Mouse (Mus musculus) heart, embryonic 14.5 days (tissue): ENCODE results near the gene Tbx3. TPM values are rescaled to one million over a fixed set of nuclear protein-coding genes. Genes with fewer than 3 reads are reported as not detected.

Source experiments
- ATAC-seq: fragments of 200-750 bp; cut with Nextera tagmentation; 2 replicates; pipeline ENCODE4 v1.8.0; 2017; ENCODE audit warnings: low read depth, moderate TSS enrichment; ENCODE audit not compliant: insufficient number of reproducible peaks, insufficient read depth, low FRiP score
- H3K27ac ChIP-seq, 2 experiments: fragments of 200-500 bp in 1 of 2; fragments of 300-500 bp in 1 of 2; sonication (generic) in 1 of 2; replicated peaks in 1 of 2; 2 replicates each; pipeline ENCODE4 v1.5.1; 2012 to 2014; ENCODE audit warnings: low read depth in 2 of 2, low read length in 2 of 2, control low read depth in 1 of 2, mild to moderate bottlenecking in 1 of 2, mixed read lengths in 1 of 2; ENCODE audit not compliant: control insufficient read depth in 1 of 2, insufficient read depth in 1 of 2
- H3K27me3 ChIP-seq: fragments of 300-500 bp; sonication (generic); 2 replicates; pipeline ENCODE4 v1.6.1; 2014; ENCODE audit warnings: mild to moderate bottlenecking, low read length, control low read depth; ENCODE audit not compliant: control insufficient read depth, insufficient read depth
- H3K36me3 ChIP-seq: fragments of 300-500 bp; sonication (generic); 2 replicates; pipeline ENCODE4 v1.6.1; 2014; ENCODE audit warnings: mild to moderate bottlenecking, control low read depth, low read length, mixed read lengths; ENCODE audit not compliant: control insufficient read depth, insufficient read depth
- H3K4me1 ChIP-seq, 2 experiments: fragments of 200-500 bp in 1 of 2; fragments of 300-500 bp in 1 of 2; sonication (generic) in 1 of 2; 2 replicates each; pipeline ENCODE4 v1.6.1; 2012 to 2014; ENCODE audit warnings: low read length in 2 of 2, control low read depth in 1 of 2, mixed read lengths in 1 of 2; ENCODE audit not compliant: control insufficient read depth in 2 of 2, insufficient read depth in 2 of 2
- H3K4me2 ChIP-seq: fragments of 300-500 bp; sonication (generic); 2 replicates; pipeline ENCODE4 v1.6.1; 2014; ENCODE audit warnings: mild to moderate bottlenecking, low read length
- H3K4me3 ChIP-seq, 2 experiments: fragments of 200-500 bp in 1 of 2; fragments of 300-500 bp in 1 of 2; sonication (generic) in 1 of 2; 2 replicates each; pipeline ENCODE4 v1.5.1; 2012 to 2014; ENCODE audit warnings: low read length in 2 of 2, mild to moderate bottlenecking in 2 of 2, control low read depth in 1 of 2, low read depth in 1 of 2, moderate library complexity in 1 of 2; ENCODE audit not compliant: control insufficient read depth in 1 of 2, insufficient read depth in 1 of 2
- H3K9ac ChIP-seq: fragments of 300-500 bp; sonication (generic); 2 replicates; pipeline ENCODE4 v1.6.1; 2014; ENCODE audit warnings: mild to moderate bottlenecking, low read length
- H3K9me3 ChIP-seq: fragments of 300-500 bp; sonication (generic); 2 replicates; pipeline ENCODE4 v1.6.1; 2016; ENCODE audit warnings: low read length, control low read depth; ENCODE audit not compliant: control insufficient read depth
- WGBS: fragments of 180-500 bp; shearing (Covaris S2); extraction: QIAGEN DNeasy Blood & Tissue Kit; methylation state at CpG from one replicate; pipeline ENCODE4 v1.1.7; 2014; 5-methylcytosine and 5-hydroxymethylcytosine counted together
- polyA plus RNA-seq: library from polyadenylated mRNA; unstranded; fragments of >200 nt; fragmentation: Nextera tagmentation; extraction: Ambion mirVana; gene quantifications from 2 replicates; pipeline ENCODE4 v1.2.1, GENCODE M21; 2014

The Tbx3 gene
- polyA plus RNA-seq, 1 experiment from 2014 or later, result 7.9 TPM

DNA sequence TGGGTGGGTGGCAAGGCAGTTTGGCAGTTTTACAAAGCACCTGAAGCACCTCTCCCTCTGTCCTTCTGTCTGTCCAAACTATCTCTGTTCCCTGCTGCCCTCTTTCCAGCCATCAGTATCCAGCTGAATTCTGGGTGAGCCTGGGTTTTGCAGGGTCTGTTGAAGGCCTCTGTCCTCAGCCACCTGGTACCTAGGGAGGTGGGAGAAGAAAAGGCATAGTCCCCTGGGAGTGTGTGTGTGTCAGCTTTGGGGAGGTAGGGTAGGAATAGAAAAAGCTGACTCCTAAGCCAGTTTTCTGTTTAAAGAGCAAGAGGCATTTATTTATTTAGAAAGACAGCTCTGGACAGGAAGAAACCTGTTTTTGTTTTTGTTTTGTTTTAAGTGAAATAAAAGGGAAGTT, 8.6 kb downstream of the Tbx3 start:
- H3K9ac ChIP-seq, result no peak overlapping the region
- H3K4me2 ChIP-seq, result no peak overlapping the region
- peaks cover 3% of the 10 kb centered on the region; the same call in 1 of the 2 replicates for H3K36me3 ChIP-seq
- H3K9me3 ChIP-seq, result no peaks in the 10 kb centered on the region
- no peak overlapping the region for H3K4me3 ChIP-seq
- H3K27me3 ChIP-seq, result peaks cover 96% of the 10 kb centered on the region
- peaks cover 5 to 6% of the 10 kb centered on the region in 2 experiments; a peak in 2 of 4 replicates for H3K4me1 ChIP-seq
- ATAC-seq, result no peak
- no peak overlapping the region for H3K27ac ChIP-seq

DNA sequence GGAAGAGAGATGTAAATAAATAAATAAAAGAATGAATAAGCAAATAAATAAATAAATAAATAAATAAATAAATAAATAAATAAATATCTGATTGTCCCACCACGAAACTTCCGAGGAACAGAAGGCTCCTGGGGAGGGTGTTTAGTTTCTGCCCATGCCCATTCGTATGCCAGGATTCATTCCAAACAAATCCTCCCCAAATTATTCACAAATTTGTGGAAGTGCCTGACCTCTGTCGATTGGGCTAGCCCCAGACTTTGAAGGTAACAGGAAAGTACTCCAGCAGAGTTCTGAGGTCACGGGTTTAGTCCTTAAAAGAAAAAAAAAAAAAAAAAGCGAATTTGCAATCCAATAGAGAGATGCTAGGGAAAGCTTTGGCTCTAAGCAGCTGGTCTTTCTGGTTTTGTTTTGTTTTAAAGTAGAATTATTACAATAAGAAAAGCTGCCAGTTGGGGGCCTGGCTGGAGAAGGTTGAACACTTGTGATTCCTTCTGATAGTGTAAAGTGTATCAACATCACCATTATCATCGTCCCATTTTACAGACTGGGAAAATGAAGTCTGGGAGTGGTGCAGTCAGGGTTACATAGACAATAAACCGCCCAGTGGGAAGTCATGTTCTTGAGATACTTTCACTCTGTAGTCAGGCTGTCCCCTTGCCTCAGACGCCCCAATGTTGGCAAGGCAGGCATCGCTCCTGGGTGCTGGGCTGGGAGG, 9.3 kb downstream of the Tbx3 start:
- Histone ChIP-seq H3K9me3 (no peaks in the 10 kb centered on the region), H3K4me2 (peak overlapping the region; percentile 59), H3K9ac (no peak overlapping the region), H3K27ac (no peak overlapping the region), H3K36me3 (peaks cover 3% of the 10 kb centered on the region; the same call in 1 of the 2 replicates), H3K27me3 (peaks cover 97% of the 10 kb centered on the region), H3K4me1 (peaks cover 5 to 6% of the 10 kb centered on the region in 2 experiments; a peak in 2 of 4 replicates), H3K4me3 (peak overlapping the region; percentile 15 to 26; a peak in 2 of 4 replicates)
- ATAC-seq, result no peak
- WGBS, result 54% methylated on average over 10 of the region's 10 CpGs

DNA sequence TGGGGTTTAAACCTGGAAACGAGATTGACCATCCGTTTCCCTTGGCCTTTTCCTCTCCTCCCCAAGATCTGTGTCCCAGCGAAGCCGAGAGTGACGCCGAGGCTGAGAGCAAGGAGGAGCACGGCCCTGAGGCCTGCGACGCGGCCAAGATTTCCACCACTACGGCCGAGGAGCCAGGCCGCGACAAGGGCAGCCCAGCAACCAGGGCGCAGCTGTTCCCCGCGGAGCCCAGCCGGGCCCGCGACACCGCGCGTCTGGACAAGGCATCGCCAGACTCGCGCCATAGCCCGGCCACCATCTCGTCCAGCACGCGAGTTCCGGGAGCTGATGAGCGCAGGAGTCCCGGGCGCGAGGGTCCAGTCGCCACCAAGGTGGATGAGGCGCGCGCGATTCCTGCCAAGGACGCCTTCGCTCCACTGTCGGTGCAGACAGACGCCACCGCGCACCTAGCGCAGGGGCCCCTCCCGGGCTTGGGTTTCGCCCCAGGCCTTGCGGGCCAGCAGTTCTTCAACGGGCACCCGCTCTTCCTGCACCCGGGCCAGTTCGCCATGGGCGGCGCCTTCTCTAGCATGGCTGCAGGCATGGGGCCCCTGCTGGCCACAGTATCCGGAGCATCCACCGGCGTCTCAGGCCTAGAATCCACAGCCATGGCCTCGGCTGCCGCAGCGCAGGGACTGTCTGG, 10.0 kb downstream of the Tbx3 start:
- Histone ChIP-seq H3K4me2 (peak overlapping the region; percentile 59), H3K9me3 (no peaks in the 10 kb centered on the region), H3K27ac (no peak overlapping the region), H3K36me3 (peaks cover 3% of the 10 kb centered on the region; the same call in 1 of the 2 replicates), H3K27me3 (peaks cover 97% of the 10 kb centered on the region), H3K4me1 (peaks cover 5 to 6% of the 10 kb centered on the region in 2 experiments; a peak in 2 of 4 replicates), H3K4me3 (peak overlapping the region; percentile 15 to 26; a peak in 3 of 4 replicates), H3K9ac (no peak overlapping the region)
- no peak for ATAC-seq
- WGBS, result 20% methylated on average over 60 of the region's 62 CpGs

DNA sequence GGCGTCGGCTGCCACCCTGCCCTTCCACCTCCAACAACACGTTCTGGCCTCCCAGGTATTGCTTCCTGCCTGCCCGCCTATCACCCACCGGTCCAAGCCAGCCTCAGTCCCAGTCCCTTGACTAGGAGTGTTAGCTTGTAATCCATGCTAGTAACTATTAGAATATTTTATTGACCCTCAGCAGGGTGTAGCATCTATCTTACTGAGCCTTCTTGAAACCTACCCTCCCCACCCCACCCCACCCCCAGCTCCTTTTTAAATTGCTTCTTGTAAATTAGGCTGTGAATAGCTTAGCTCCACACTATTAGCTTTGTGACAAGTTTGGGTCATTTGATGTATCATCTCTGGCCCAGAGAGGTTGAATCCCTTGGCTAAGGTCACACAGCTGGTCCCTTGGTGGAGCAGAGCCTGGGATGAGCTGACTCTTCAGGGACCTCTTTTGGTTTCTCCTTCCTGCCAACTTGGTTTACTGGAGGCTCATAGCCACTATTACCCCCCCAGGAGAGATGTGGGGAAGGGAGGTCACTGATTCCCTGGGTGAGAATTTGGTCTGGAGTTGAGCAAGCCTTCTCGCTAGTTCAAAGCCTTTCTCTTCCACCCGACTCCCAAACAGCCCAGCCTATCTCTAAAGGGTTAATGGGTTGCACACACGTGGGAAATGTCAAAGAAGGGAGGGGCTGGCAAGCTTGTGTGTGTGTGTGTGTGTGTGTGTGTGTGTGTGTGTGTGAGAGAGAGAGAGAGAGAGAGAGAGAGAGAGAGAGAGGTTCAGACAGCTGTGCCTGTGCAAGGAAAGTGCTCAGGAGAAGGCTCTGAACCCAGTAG, 10.8 kb downstream of the Tbx3 start:
- H3K27me3 ChIP-seq, result peaks cover 96% of the 10 kb centered on the region
- H3K36me3 ChIP-seq, result peaks cover 3% of the 10 kb centered on the region; the same call in 1 of the 2 replicates
- no peak overlapping the region for H3K27ac ChIP-seq
- H3K9me3 ChIP-seq, result no peaks in the 10 kb centered on the region
- no peak overlapping the region for H3K9ac ChIP-seq
- H3K4me3 ChIP-seq, result peak overlapping the region in 1 of 2 experiments; percentile 26; a peak in 2 of 4 replicates
- H3K4me1 ChIP-seq, result peaks cover 7 to 8% of the 10 kb centered on the region in 2 experiments; a peak in 2 of 4 replicates
- H3K4me2 ChIP-seq, result peak overlapping the region; percentile 59
- 53% methylated on average over 8 of the region's 8 CpGs for WGBS
- no peak for ATAC-seq

DNA sequence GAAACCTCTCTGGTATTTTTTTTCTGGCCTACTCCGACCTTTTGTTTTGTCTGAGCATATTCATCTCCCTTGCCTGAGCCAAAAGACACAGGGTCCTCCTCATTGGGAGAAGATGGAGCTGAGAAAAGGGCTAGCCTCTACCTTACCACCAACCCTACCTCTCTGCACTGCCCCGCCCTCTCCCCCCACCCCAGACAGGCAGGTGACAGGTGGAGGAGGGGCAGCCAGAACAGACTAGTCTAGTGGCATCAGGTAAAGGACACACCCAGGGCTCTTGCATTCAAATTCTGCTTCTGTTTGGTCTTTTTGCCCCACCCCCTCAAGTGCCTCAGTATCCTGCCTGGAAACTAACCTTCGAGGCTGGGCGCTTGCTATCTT, 11.4 kb downstream of the Tbx3 start:
- Histone ChIP-seq H3K4me3 (no peak overlapping the region), H3K4me1 (peaks cover 8 to 10% of the 10 kb centered on the region in 2 experiments; a peak in 2 of 4 replicates), H3K27ac (no peak overlapping the region), H3K4me2 (no peak overlapping the region), H3K36me3 (0 out of 2 replicates have a peak, but pooled peaks cover 3% of the 10 kb centered on the region), H3K9me3 (no peaks in the 10 kb centered on the region), H3K27me3 (peaks cover 96% of the 10 kb centered on the region), H3K9ac (no peak overlapping the region)
- ATAC-seq, result no peak
- WGBS, result 46% methylated on average over 4 of the region's 4 CpGs

DNA sequence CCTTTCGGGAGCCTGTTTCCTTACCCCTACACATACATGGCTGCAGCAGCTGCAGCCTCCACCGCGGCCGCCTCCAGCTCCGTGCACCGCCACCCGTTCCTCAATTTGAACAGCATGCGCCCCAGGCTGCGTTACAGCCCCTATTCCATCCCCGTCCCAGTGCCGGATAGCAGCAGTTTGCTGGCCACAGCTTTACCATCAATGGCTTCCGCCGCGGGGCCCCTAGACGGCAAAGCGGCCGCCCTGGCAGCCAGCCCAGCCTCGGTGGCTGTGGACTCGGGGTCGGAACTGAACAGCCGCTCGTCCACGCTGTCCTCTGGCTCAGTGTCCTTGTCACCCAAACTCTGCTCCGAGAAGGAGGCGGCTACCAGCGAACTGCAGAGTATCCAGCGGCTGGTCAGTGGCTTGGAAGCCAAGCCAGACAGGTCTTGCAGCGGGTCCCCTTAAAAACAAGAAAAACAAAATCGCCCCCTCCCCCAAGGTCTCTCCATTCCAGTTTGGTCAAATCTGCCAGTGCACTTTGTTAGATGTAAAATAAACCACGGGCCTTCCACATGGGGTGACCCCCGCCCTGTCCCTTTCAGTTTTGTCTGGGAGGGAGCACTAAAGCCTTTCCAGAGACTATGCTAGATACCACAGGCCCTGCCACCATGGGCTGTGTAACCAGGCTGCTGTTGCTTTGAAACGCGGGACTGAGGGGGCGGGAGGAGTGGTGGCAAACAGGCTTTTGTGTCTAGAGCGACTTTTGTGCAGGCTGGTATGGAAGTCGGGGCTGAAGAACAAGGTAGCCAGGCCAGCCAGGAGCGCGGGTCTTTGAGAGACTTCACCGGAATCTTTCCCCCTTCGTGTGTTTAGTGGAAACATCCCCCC, 12.4 kb downstream of the Tbx3 start:
- Histone ChIP-seq H3K4me3 (peak overlapping the region in 1 of 2 experiments; percentile 0; a peak in 1 of 4 replicates), H3K9ac (no peak overlapping the region), H3K27ac (no peak overlapping the region), H3K36me3 (no peaks in the 10 kb centered on the region), H3K4me2 (peak overlapping the region; percentile 38), H3K27me3 (peaks cover 96% of the 10 kb centered on the region), H3K4me1 (peaks cover 8 to 10% of the 10 kb centered on the region in 2 experiments; a peak in 2 of 4 replicates), H3K9me3 (no peaks in the 10 kb centered on the region)
- 21% methylated on average over 40 of the region's 40 CpGs for WGBS
- ATAC-seq, result no peak
